Mouse (Mus musculus) liver, embryonic 14.5 days (tissue): ENCODE results near the gene Sh3bp1. TPM values are rescaled to one million over a fixed set of nuclear protein-coding genes. Genes with fewer than 3 reads are reported as not detected.

Source experiments
- ATAC-seq: fragments of 200-750 bp; cut with Nextera tagmentation; 2 replicates; pipeline ENCODE4 v1.8.0; 2017; ENCODE audit warnings: moderate number of reproducible peaks, mild to moderate bottlenecking, moderate library complexity; ENCODE audit not compliant: insufficient read depth
- DNase-seq, 3 experiments: peaks; one replicate each; pipeline ENCODE4 v3.0.0-alpha.2; 2012 to 2013; ENCODE audit warnings: low read depth in 3 of 3, low spot score in 3 of 3
- H3K27ac ChIP-seq: fragments of 300-500 bp; sonication (generic); 2 replicates; pipeline ENCODE4 v1.5.1; 2014; ENCODE audit warnings: moderate library complexity, mild to moderate bottlenecking, control low read depth, inconsistent platforms
- H3K27me3 ChIP-seq: fragments of 300-500 bp; sonication (generic); 2 replicates; pipeline ENCODE4 v1.6.1; 2014; ENCODE audit warnings: mild to moderate bottlenecking, low read length, moderate library complexity; ENCODE audit not compliant: control insufficient read depth, insufficient read depth
- H3K36me3 ChIP-seq: fragments of 300-500 bp; sonication (generic); replicated peaks from 2 replicates; pipeline ENCODE4 v1.6.1; 2014; ENCODE audit warnings: low read depth; ENCODE audit not compliant: control insufficient read depth, insufficient read depth
- H3K4me1 ChIP-seq, 2 experiments: fragments of 200-500 bp in 1 of 2; fragments of 300-500 bp in 1 of 2; sonication (generic) in 1 of 2; replicated peaks; 2 replicates each; pipeline ENCODE4 v1.6.1; 2012 to 2014; ENCODE audit warnings: antibody characterized with exemption in 1 of 2, inconsistent platforms in 1 of 2, low read length in 1 of 2; ENCODE audit not compliant: control insufficient read depth in 2 of 2, insufficient read depth in 2 of 2
- H3K4me2 ChIP-seq: fragments of 300-500 bp; sonication (generic); 2 replicates; pipeline ENCODE4 v1.6.1; 2014; ENCODE audit warnings: low read depth, mild to moderate bottlenecking, control low read depth, moderate library complexity
- H3K4me3 ChIP-seq, 2 experiments: fragments of 200-500 bp in 1 of 2; fragments of 300-500 bp in 1 of 2; sonication (generic) in 1 of 2; 2 replicates each; pipeline ENCODE4 v1.5.1; 2012 to 2014; ENCODE audit warnings: low read depth in 2 of 2, low read length in 2 of 2, mild to moderate bottlenecking in 2 of 2, control low read depth in 1 of 2, inconsistent platforms in 1 of 2, moderate library complexity in 1 of 2; ENCODE audit not compliant: insufficient read depth in 1 of 2
- H3K9ac ChIP-seq: fragments of 300-500 bp; sonication (generic); replicated peaks from 2 replicates; pipeline ENCODE4 v1.6.1; 2014; ENCODE audit warnings: mild to moderate bottlenecking, control low read depth, moderate library complexity
- H3K9me3 ChIP-seq: fragments of 300-500 bp; sonication (generic); 2 replicates; pipeline ENCODE4 v1.6.1; 2016; ENCODE audit warnings: low read length, mixed read lengths; ENCODE audit not compliant: control insufficient read depth
- CTCF ChIP-seq: IDR thresholded peaks from 2 replicates; pipeline ENCODE4 v1.5.1; 2016; ENCODE audit warnings: antibody characterized with exemption, low read depth, control low read depth
- EP300 ChIP-seq: IDR thresholded peaks from 2 replicates; pipeline ENCODE4 v1.6.1; 2016; ENCODE audit warnings: antibody characterized with exemption, low read depth
- WGBS: fragments of 180-500 bp; shearing (Covaris S2); extraction: QIAGEN DNeasy Blood & Tissue Kit; methylation state at CpG from one replicate; pipeline ENCODE4 v1.1.7; 2014; ENCODE audit not compliant: insufficient replicate concordance; 5-methylcytosine and 5-hydroxymethylcytosine counted together
- polyA plus RNA-seq, 2 experiments: library from polyadenylated mRNA; depleted of rRNA in 1 of 2; stranded (reverse) in 1 of 2; unstranded in 1 of 2; fragments of >200 nt; fragmentation: Nextera tagmentation in 1 of 2; extraction: Ambion mirVana in 1 of 2; gene quantifications; 2 replicates each; pipeline versions ENCODE4 v1.2.1 to v1.2.3; 2012 to 2014

Gene Sh3bp1
- polyA plus RNA-seq, 2 experiments, result 13.3 to 22.2 TPM

DNA sequence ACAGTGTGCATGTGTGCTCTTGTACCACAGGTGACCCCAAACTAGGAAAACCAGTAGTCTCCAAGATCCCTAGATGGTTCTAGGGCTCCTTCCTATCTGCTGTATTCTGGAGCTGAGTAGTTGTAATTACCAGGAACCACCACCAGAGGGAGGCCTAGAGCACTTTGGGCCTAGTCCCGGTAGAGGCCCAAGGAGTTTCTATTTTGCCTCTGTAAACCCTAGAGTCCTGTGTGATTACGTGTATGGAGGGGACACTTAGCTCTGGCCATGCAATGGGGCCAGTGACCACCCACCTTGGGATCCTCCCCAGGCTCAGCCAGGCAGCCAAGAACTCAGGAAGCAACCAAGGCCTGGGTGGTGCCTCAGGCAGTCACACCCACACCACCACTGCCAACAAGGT, 3.7 kb downstream of the Sh3bp1 start:
- H3K9me3 ChIP-seq, result no peaks in the 10 kb centered on the region
- no peak overlapping the region for H3K27ac ChIP-seq
- no peaks in the 10 kb centered on the region for H3K27me3 ChIP-seq
- peaks cover 26% of the 10 kb centered on the region for H3K36me3 ChIP-seq
- H3K4me2 ChIP-seq, result no peak overlapping the region
- peak in 2 of 3 experiments; percentile 67 to 68 for DNase-seq
- H3K4me3 ChIP-seq, result no peak overlapping the region
- WGBS, result 15% methylated on average over 2 of the region's 2 CpGs
- ATAC-seq, result no peak
- H3K9ac ChIP-seq, result no peak overlapping the region
- TF ChIP-seq CTCF, result peak; percentile 96
- no peak for TF ChIP-seq EP300
- H3K4me1 ChIP-seq, result peaks cover 9 to 22% of the 10 kb centered on the region in 2 experiments

DNA sequence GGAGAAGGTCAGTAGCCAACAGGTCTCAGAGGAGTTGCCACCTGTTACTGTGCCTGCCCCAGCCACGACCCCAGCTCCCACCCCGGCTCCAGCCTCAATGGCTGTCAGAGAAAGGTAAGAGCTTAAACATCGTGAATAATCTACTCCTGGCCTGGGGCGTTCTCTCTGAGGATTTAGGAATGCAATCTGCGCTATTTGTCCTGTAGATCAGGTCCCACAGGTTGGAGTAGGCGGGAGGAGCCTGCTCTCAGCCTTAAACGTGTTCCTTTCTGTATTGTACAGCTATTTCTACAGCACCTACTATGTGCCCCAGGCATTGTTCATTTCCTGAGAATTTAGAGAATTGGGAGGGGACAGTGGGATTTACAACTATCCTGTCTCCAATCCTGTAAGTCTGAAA, 8.8 kb downstream of the Sh3bp1 start:
- H3K36me3 ChIP-seq, result peaks cover 32% of the 10 kb centered on the region
- no peak for DNase-seq
- WGBS, result 78% methylated on average over 7 of the region's 7 CpGs

GRCm38 (mm10) chr15:78908982-78909381, 9.4 kb downstream of the Sh3bp1 start:
- 50% methylated on average over 8 of the region's 8 CpGs for WGBS
- Histone ChIP-seq H3K36me3 (peaks cover 32% of the 10 kb centered on the region), H3K9ac (no peak overlapping the region)

More for the DNA sequence above, 8.8 kb downstream of the Sh3bp1 start:
- no peaks in the 10 kb centered on the region for H3K9me3 ChIP-seq
- H3K4me1 ChIP-seq, result peaks cover 2 to 3% of the 10 kb centered on the region in 2 experiments; a peak in 3 of 4 replicates
- no peak overlapping the region for H3K4me3 ChIP-seq
- ATAC-seq, result no peak
- TF ChIP-seq CTCF (no peak), EP300 (no peak)
- H3K27ac ChIP-seq, result no peak overlapping the region
- H3K4me2 ChIP-seq, result no peak overlapping the region
- H3K9ac ChIP-seq, result no peak overlapping the region
- no peaks in the 10 kb centered on the region for H3K27me3 ChIP-seq

GRCm38 (mm10) chr15:78912040-78912439, 12.5 kb downstream of the Sh3bp1 start:
- H3K27ac ChIP-seq, result no peak overlapping the region
- H3K36me3 ChIP-seq, result peaks cover 16% of the 10 kb centered on the region
- no peak overlapping the region for H3K9ac ChIP-seq
- peaks cover 6 to 19% of the 10 kb centered on the region in 2 experiments; a peak in 3 of 4 replicates for H3K4me1 ChIP-seq
- no peaks in the 10 kb centered on the region for H3K27me3 ChIP-seq
- ATAC-seq, result no peak
- TF ChIP-seq CTCF (peak; percentile 71), EP300 (no peak)
- no peak overlapping the region for H3K4me3 ChIP-seq
- H3K9me3 ChIP-seq, result no peaks in the 10 kb centered on the region
- H3K4me2 ChIP-seq, result no peak overlapping the region
- 26% methylated on average over 9 of the region's 9 CpGs for WGBS
- no peak for DNase-seq

More at GRCm38 (mm10) chr15:78908982-78909381, 9.4 kb downstream of the Sh3bp1 start:
- ATAC-seq, result no peak
- no peak for TF ChIP-seq CTCF
- Histone ChIP-seq H3K4me2 (no peak overlapping the region), H3K27ac (no peak overlapping the region), H3K4me3 (no peak overlapping the region), H3K4me1 (peaks cover 2% of the 10 kb centered on the region in 2 experiments; a peak in 2 of 4 replicates), H3K9me3 (no peaks in the 10 kb centered on the region), H3K27me3 (no peaks in the 10 kb centered on the region)
- no peak for DNase-seq

- H3K4me1 ChIP-seq, result peaks cover 6 to 19% of the 10 kb centered on the region in 2 experiments; a peak in 3 of 4 replicates
- peak; percentile 88 for ATAC-seq
- under 1% methylated on average over 51 of the region's 51 CpGs for WGBS
- TF ChIP-seq EP300, result no peak
- TF ChIP-seq CTCF, result no peak
- H3K4me3 ChIP-seq, result peak within 1 kb of the TSS; percentile 44 to 61
- H3K27ac ChIP-seq, result no peak within 1 kb of the TSS; the same call in 1 of the 2 replicates
- H3K9me3 ChIP-seq, result no peaks in the 10 kb centered on the region
- peaks cover 1% of the 10 kb centered on the region for H3K36me3 ChIP-seq
- H3K27me3 ChIP-seq, result no peaks in the 10 kb centered on the region
- DNase-seq, result peak; percentile 93 to 96 (median 95)
- H3K4me2 ChIP-seq, result peak within 1 kb of the TSS; percentile 90
- H3K9ac ChIP-seq, result peak within 1 kb of the TSS; percentile 56
Observed at GRCm38 (mm10) chr15:78913632-78914090, 14.1 kb downstream of the Sh3bp1 start, which contains the start of gene Pdxp. Pdxp (plus strand) TSS chr15:78913919.
